Mouse (Mus musculus) lung, adult 2 months (tissue): ENCODE measurements around the gene Rc3h1.

Experiments
- CTCF ChIP-seq: fragments of 200-500 bp; IDR thresholded peaks from 2 replicates; pipeline ENCODE4 v1.5.1; 2011; ENCODE audit warnings: mild to moderate bottlenecking, low read length, control low read depth; ENCODE audit not compliant: insufficient read depth
- POLR2A ChIP-seq: fragments of 200-500 bp; IDR thresholded peaks from 2 replicates; pipeline ENCODE4 v1.6.1; 2011; ENCODE audit warnings: low read depth, mild to moderate bottlenecking, control low read depth, low read length, borderline replicate concordance; ENCODE audit errors: extremely low read depth

DNA sequence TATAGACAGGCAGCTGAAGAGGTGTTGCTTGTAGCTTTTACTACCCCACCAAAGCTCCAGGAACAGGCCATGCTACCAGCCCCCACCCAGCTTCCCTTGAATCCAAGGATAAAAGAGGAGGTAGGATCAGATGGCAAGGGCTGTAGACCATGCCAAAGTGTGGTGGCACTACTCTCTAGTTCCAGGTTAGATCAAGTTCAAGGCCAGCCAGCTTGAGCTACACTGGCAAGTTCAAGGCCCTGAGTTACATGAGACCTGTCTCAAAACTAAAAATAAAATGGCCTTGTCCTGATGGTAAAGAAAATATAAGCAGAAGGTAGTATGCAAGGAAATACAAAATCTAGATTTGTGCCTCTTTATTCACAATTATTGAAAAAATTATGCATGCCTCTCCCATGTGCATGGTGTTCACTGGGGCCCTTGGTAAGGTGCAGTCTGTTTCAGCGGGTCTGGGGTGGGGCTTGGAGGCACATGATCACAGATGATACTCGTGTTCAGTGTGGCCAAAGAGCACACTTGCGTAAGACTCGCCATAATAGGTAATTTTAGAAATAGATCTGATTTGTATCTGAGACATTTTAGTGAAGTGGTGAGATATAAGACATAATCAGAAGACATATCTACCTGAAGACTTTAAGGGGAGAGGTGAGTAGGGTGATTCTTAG lies 72.0 kb downstream of the Rc3h1 start, which contains the start of gene Serpinc1:
- TF ChIP-seq POLR2A = no peak
- no peak for TF ChIP-seq CTCF
